ENCODE assay signal across 8 mouse cellular contexts in genomic region chr4:126260520-126261201, GRCm38 (mm10). TPM values are rescaled to one million over a fixed set of nuclear protein-coding genes. Genes with fewer than 3 reads are reported as not detected.
A peak's percentile ranks its signal among the peaks of the same experiment; 100 is the strongest.
DNase-seq lines count a peak whose midpoint lies in the region; ATAC-seq lines count a peak whose summit lies in the region.

No protein-coding gene starts in this region.

- peak; percentile 35; the same call in 1 of the 2 replicates for ATAC-seq in lung, embryonic 15.5 days (ENCODE audit: borderline replicate concordance, extremely low read depth, low FRiP score, low TSS enrichment)

- peak overlapping the region; percentile 13; the same call in 1 of the 2 replicates for H3K9ac ChIP-seq in lung, embryonic 15.5 days

- H3K4me2 ChIP-seq in lung, embryonic 15.5 days, result peak overlapping the region; percentile 53

- H3K4me1 ChIP-seq in lung, embryonic 15.5 days, result peaks cover 56% of the 10 kb centered on the region

- WGBS in lung, embryonic 15.5 days, result 7% methylated on average over 10 of the region's 10 CpGs

- H3K9me3 ChIP-seq in lung, embryonic 15.5 days, result no peaks in the 10 kb centered on the region

- H3K36me3 ChIP-seq in lung, embryonic 15.5 days, result no peaks in the 10 kb centered on the region

- DNase-seq in thymus, adult 18-20 months, result peak; percentile 39 to 50
- DNase-seq in thymus, postnatal 0 days (ENCODE audit: low spot score), result no peak
- DNase-seq in c-Kit-positive CD71-positive TER-119-negative erythroid progenitor cells, embryonic 14.5 days (ENCODE audit: low read depth), result peak; percentile 68
- peak; percentile 60 to 83 for DNase-seq in gastrocnemius, postnatal 4 days (ENCODE audit: low spot score in 2 of 2)
- DNase-seq in kidney, adult 11 months, result peak; percentile 75
- peak; percentile 70 for DNase-seq in spleen, adult 12 weeks (ENCODE audit: low spot score)
- DNase-seq in right cerebral cortex, adult 2 months (ENCODE audit: low spot score in 2 of 2), result no peak

- 0 out of 2 replicates have a peak overlapping the region, but pooled peaks have one; percentile 4 for H3K4me3 ChIP-seq in lung, embryonic 15.5 days

- H3K27me3 ChIP-seq in lung, embryonic 15.5 days, result no peaks in the 10 kb centered on the region

- peak overlapping the region; percentile 97 for H3K27ac ChIP-seq in lung, embryonic 15.5 days

RNA-seq across cellular contexts. Expression of gene Trappc3, which starts 1.5 kb away (rescaled TPM):
- 112 and 123 TPM in 2 replicates for polyA plus RNA-seq in thymus, postnatal 0 days (2015; fragmentation: Nextera tagmentation; extraction: Ambion mirVana)
- 10 to 100 TPM; 36.6 to 37.3 TPM for total RNA-seq in gastrocnemius, postnatal 4 days (2021)
- 106 and 108 TPM in 2 replicates for polyA plus RNA-seq in lung, embryonic 15.5 days (2015; fragmentation: Nextera tagmentation; extraction: Ambion mirVana)

RNA-seq across cellular contexts. Expression of gene Map7d1, which starts 4.5 kb away (rescaled TPM):
- 15.9 and 18.2 TPM in 2 replicates for polyA plus RNA-seq in thymus, postnatal 0 days (2015; fragmentation: Nextera tagmentation; extraction: Ambion mirVana)
- total RNA-seq in gastrocnemius, postnatal 4 days (2021), result 100 to 1,000 TPM; 254 to 283 TPM
- polyA plus RNA-seq in lung, embryonic 15.5 days (2015; fragmentation: Nextera tagmentation; extraction: Ambion mirVana), result 40.8 and 45.3 TPM in 2 replicates

RNA-seq across cellular contexts. Expression of gene Col8a2, which starts 25.9 kb away (rescaled TPM):
- polyA plus RNA-seq in thymus, postnatal 0 days (2015; fragmentation: Nextera tagmentation; extraction: Ambion mirVana), result 3.1 and 3.5 TPM in 2 replicates
- 10 to 100 TPM in 1 of 2 experiments, 1 to 10 TPM in 1; 7.0 to 10.1 TPM for total RNA-seq in gastrocnemius, postnatal 4 days (2021)
- polyA plus RNA-seq in lung, embryonic 15.5 days (2015; fragmentation: Nextera tagmentation; extraction: Ambion mirVana), result 5.4 and 5.8 TPM in 2 replicates

RNA-seq across cellular contexts. Expression of gene Thrap3, which starts 58.1 kb away (rescaled TPM):
- 173 and 202 TPM in 2 replicates for polyA plus RNA-seq in thymus, postnatal 0 days (2015; fragmentation: Nextera tagmentation; extraction: Ambion mirVana)
- 100 to 1,000 TPM; 182 to 188 TPM for total RNA-seq in gastrocnemius, postnatal 4 days (2021)
- polyA plus RNA-seq in lung, embryonic 15.5 days (2015; fragmentation: Nextera tagmentation; extraction: Ambion mirVana), result 228 and 230 TPM in 2 replicates

Comparison
In these comparisons a context has a peak if more than half of its experiments do, and no peak if none do; other contexts are left out.
1. DNase-seq: peak in thymus, adult 18-20 months (2 of 2), c-Kit-positive CD71-positive TER-119-negative erythroid progenitor cells, embryonic 14.5 days (single experiment), gastrocnemius, postnatal 4 days (2 of 2), kidney, adult 11 months (single experiment) and spleen, adult 12 weeks (single experiment); none in thymus, postnatal 0 days (single experiment) and right cerebral cortex, adult 2 months (0 of 2).